Mouse (Mus musculus) heart, adult 11 months (tissue): ENCODE data around the gene Olfr772.
"Not testable (repeated sequence)": the region's sequence is repeated elsewhere in the genome, so short reads cannot be mapped to it uniquely, and the experiment has no call there.

ENCODE experiments used
- DNase-seq: peaks from one replicate; pipeline ENCODE4 v3.0.0; 2022

Olfr772 gene

DNA sequence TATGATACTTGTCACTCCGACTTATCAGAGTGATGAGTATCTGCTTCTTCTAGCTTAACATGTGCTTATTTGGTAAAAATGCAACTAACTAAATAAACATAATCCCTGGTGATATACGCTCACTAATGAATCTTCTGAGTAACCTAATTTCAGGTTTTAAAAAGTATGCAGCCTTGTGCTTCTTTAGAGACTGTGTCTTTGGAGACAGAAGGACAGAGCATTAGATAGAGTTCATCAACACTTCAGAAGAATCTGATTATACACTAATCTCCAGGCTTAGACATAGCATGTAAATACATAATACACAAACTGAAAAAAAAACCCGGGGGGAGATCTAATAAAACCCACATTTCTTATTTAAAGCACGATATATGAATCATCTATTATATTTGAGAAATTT lies at the start of gene Olfr772:
Olfr772 (minus strand) TSS at position 101 of the 400 bp plus-strand sequence.
- DNase-seq: not testable (repeated sequence)

DNA sequence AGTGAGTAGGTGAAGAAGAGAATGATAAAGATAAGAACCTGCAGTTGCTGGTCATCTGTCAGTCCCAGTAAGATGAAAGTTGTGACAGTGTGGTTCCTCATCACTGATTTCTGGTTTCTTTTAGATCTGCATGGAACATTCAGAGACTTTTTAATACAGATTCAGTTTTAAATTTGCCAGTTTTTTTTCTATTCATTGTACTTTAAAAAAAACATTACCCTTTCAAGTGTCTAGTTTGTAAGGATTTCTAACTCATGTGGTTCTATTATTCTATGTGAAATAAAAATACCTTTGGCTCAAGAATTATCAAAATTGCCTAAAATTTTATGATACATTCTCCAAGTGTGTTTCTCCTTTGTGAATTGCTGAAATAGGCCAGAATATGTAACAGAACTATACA lies 9.6 kb upstream of the Olfr772 start, which contains the start of gene Olfr773:
Olfr773 (minus strand) TSS at position 101 of the 400 bp plus-strand sequence.
- not testable (repeated sequence) for DNase-seq

GRCm38 (mm10) chr10:129164651-129165050 lies 13.1 kb downstream of the Olfr772 start, which contains the start of gene Olfr771:
TSS of gene Olfr771 (minus strand) at chr10:129164751.
- no peak for DNase-seq

- no peak for DNase-seq
Observed at GRCm38 (mm10) chr10:129138898-129139297, 38.8 kb downstream of the Olfr772 start, which contains the start of gene Olfr770. TSS of gene Olfr770 (minus strand) at chr10:129138998.
